Mouse (Mus musculus) spleen, adult 2 months (tissue): ENCODE measurements at regions not wholly inside any gene's neighbourhood (a gene's known extent, or its start where the extent isn't known, plus 50 kb on each side); places are given as distances from the start of the nearest gene placed in this dataset.

Source experiments
- CTCF ChIP-seq: fragments of 200-500 bp; IDR thresholded peaks from 2 replicates; pipeline ENCODE4 v1.5.1; 2011; ENCODE audit warnings: mild to moderate bottlenecking, inconsistent platforms; ENCODE audit not compliant: insufficient read depth, insufficient read length, insufficient replicate concordance; ENCODE audit errors: extremely low read depth
- POLR2A ChIP-seq: fragments of 200-500 bp; IDR thresholded peaks from 2 replicates; pipeline ENCODE4 v1.6.1; 2011; ENCODE audit warnings: low read depth, low read length, inconsistent platforms

DNA sequence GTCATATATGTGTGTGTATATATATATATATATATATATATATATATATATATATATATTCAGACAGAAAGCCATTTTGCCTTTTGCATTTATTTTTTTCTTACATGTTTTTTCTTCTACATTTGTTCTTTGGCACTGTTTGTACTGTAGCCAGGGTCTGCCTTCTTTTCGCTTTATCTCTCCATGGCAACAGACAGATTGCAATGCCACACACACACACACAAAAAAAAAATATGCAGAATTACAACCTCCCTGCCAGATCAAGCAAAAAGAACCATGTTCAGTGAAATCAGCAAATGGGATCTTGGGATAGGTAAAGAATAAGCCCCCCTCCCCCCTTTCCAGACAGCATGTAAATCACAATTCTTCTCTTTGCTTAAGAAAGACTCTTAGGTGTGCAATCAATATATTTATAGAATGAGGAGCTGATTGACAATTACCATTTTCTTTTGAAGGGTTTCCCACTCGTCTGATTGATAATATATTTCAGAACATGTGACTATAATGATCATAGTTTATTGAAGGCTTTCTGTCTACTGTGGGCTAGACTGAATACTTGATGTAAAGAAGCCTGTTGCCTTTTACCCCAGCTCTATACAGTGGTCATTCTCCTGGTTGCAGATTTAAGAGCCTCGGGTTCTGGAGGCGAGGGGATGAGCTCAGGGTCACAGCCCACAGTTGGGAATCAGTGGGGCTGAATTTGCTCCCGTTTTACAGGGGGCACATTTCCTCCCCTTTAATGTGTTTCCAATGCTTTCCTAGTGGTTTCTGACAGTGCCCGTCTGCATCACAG, 54.7 kb upstream of the Pcgf5 start:
- no peak for TF ChIP-seq CTCF
- no peak for TF ChIP-seq POLR2A
